ENCODE assay signal across 8 mouse cellular contexts in genomic region chr17:35164218-35164567, GRCm38 (mm10). TPM values are rescaled to one million over a fixed set of nuclear protein-coding genes. Genes with fewer than 3 reads are reported as not detected.
A peak's percentile ranks its signal among the peaks of the same experiment; 100 is the strongest.
DNase-seq lines count a peak whose midpoint lies in the region; ATAC-seq and TF ChIP-seq lines count a peak whose summit lies in the region.

No protein-coding gene starts in this region.

- H3K79me2 ChIP-seq in myocyte (ENCODE audit: control insufficient read depth, insufficient read depth), result peaks cover 58% of the 10 kb centered on the region

- peak overlapping the region; percentile 90 for H3K27ac ChIP-seq in kidney, embryonic 14.5 days (ENCODE audit: low read depth, low read length)
- peak overlapping the region; percentile 99 for H3K27ac ChIP-seq in embryonic facial prominence, embryonic 10.5 days (replicated peaks)
- peak overlapping the region; percentile 98 for H3K27ac ChIP-seq in kidney, postnatal 0 days

- peak overlapping the region; percentile 98 for H3K4me2 ChIP-seq in kidney, embryonic 14.5 days (replicated peaks; ENCODE audit: low read depth, low read length)
- peak overlapping the region; percentile 82 for H3K4me2 ChIP-seq in kidney, postnatal 0 days (ENCODE audit: low read length)
- H3K4me2 ChIP-seq in myocyte (ENCODE audit: low read depth), result peak overlapping the region; percentile 93

- H3K9ac ChIP-seq in kidney, embryonic 14.5 days (ENCODE audit: low read depth, low read length), result peak overlapping the region; percentile 97
- peak overlapping the region; percentile 99 for H3K9ac ChIP-seq in kidney, postnatal 0 days (ENCODE audit: low read depth, low read length)

- no peak for TF ChIP-seq POLR2A in myocyte (IDR thresholded peaks at IDR 0.05; ENCODE audit: insufficient read length, low read depth)

- TF ChIP-seq CTCF in kidney, postnatal 0 days (IDR thresholded peaks at IDR 0.05; ENCODE audit: low read depth), result no peak

- no peaks in the 10 kb centered on the region for H3K27me3 ChIP-seq in kidney, embryonic 14.5 days (ENCODE audit: control insufficient read depth, insufficient read depth, low read length)
- H3K27me3 ChIP-seq in embryonic facial prominence, embryonic 10.5 days (replicated peaks; ENCODE audit: low read depth, poor library complexity, severe bottlenecking), result no peaks in the 10 kb centered on the region
- no peaks in the 10 kb centered on the region for H3K27me3 ChIP-seq in kidney, postnatal 0 days (ENCODE audit: insufficient read depth, low read length)
- H3K27me3 ChIP-seq in myocyte (ENCODE audit: control insufficient read depth, insufficient read depth, insufficient read length), result no peaks in the 10 kb centered on the region

- H3K4me1 ChIP-seq in kidney, embryonic 14.5 days (ENCODE audit: control insufficient read depth, insufficient read depth, low read length), result peaks cover 20% of the 10 kb centered on the region; the same call in 1 of the 2 replicates
- peaks cover 34% of the 10 kb centered on the region for H3K4me1 ChIP-seq in embryonic facial prominence, embryonic 10.5 days
- H3K4me1 ChIP-seq in kidney, postnatal 0 days (replicated peaks; ENCODE audit: insufficient read depth, low read length), result peaks cover 23% of the 10 kb centered on the region; the same call in 1 of the 2 replicates

- no peaks in the 10 kb centered on the region for H3K9me3 ChIP-seq in kidney, embryonic 14.5 days (ENCODE audit: control insufficient read depth, low read length)
- no peaks in the 10 kb centered on the region for H3K9me3 ChIP-seq in embryonic facial prominence, embryonic 10.5 days
- H3K9me3 ChIP-seq in kidney, postnatal 0 days (replicated peaks; ENCODE audit: low read length), result no peaks in the 10 kb centered on the region

- 0% methylated on average over 21 of the region's 28 CpGs for whole genome bisulfite sequencing in kidney, embryonic 14.5 days
- WGBS in embryonic facial prominence, embryonic 10.5 days, result under 1% methylated on average over 28 of the region's 28 CpGs
- WGBS in kidney, postnatal 0 days, result under 1% methylated on average over 15 of the region's 28 CpGs

- intact Hi-C loops in gastrocnemius, postnatal 36 days (cut with DNase I), result no loop called here

- peak overlapping the region; percentile 55 for H3ac ChIP-seq in myocyte (ENCODE audit: control insufficient read depth, insufficient read length)

- H3K36me3 ChIP-seq in kidney, embryonic 14.5 days (ENCODE audit: control insufficient read depth, insufficient read depth, low read length), result peaks cover 35% of the 10 kb centered on the region
- peaks cover 38% of the 10 kb centered on the region for H3K36me3 ChIP-seq in embryonic facial prominence, embryonic 10.5 days (replicated peaks)
- peaks cover 29% of the 10 kb centered on the region for H3K36me3 ChIP-seq in kidney, postnatal 0 days (ENCODE audit: insufficient read depth, low read length)
- H3K36me3 ChIP-seq in myocyte (ENCODE audit: control insufficient read depth, insufficient read depth), result peaks cover 24% of the 10 kb centered on the region

- DNase-seq in kidney, adult 8-10 months, result no peak
- DNase-seq in embryonic facial prominence, embryonic 10.5 days (ENCODE audit: low spot score), result no peak
- DNase-seq in kidney, postnatal 0 days (ENCODE audit: low spot score), result peak; percentile 39
- DNase-seq in gastrocnemius, adult 18-20 months (ENCODE audit: low spot score), result no peak
- no peak for DNase-seq in gastrocnemius, postnatal 36 days
- DNase-seq in layer of hippocampus, adult 9-11 months, result no peak

- ATAC-seq in kidney, embryonic 14.5 days (ENCODE audit: low FRiP score, low TSS enrichment), result no peak
- ATAC-seq in kidney, postnatal 0 days (replicated peaks; ENCODE audit: low FRiP score, low read depth), result no peak

- H3K4me3 ChIP-seq in kidney, embryonic 14.5 days (ENCODE audit: low read length), result peak overlapping the region; percentile 87
- H3K4me3 ChIP-seq in embryonic facial prominence, embryonic 10.5 days, result peak overlapping the region; percentile 99
- H3K4me3 ChIP-seq in kidney, postnatal 0 days (replicated peaks; ENCODE audit: low read depth, low read length), result peak overlapping the region; percentile 100
- H3K4me3 ChIP-seq in myocyte, result peak overlapping the region; percentile 83

TF ChIP-seq in myocyte, 11 proteins besides CTCF, POLR2A, EP300 and RAD21:
- TF ChIP-seq MYOD1 (IDR thresholded peaks at IDR 0.05; ENCODE audit: control insufficient read depth in 1 of 3, insufficient read length in 2 of 3, low read depth in 2 of 3) (no peak), SRF (IDR thresholded peaks at IDR 0.05; ENCODE audit: control insufficient read depth, insufficient read length, low read depth) (no peak), CEBPB (IDR thresholded peaks at IDR 0.05; ENCODE audit: insufficient read depth, poor library complexity, severe bottlenecking) (no peak), POLR2AphosphoS2 (IDR thresholded peaks at IDR 0.05; ENCODE audit: insufficient read length, low read depth) (no peak), USF1 (IDR thresholded peaks at IDR 0.05; ENCODE audit: low read depth) (no peak), TCF3 (IDR thresholded peaks at IDR 0.05; ENCODE audit: insufficient read length, low read depth) (no peak), MAX (IDR thresholded peaks at IDR 0.05; ENCODE audit: low read depth) (no peak), TCF12 (IDR thresholded peaks at IDR 0.05; ENCODE audit: insufficient read depth, poor library complexity, severe bottlenecking) (no peak), REST (IDR thresholded peaks at IDR 0.05; ENCODE audit: insufficient read depth, insufficient read length) (no peak), MYOG (IDR thresholded peaks at IDR 0.05; ENCODE audit: control insufficient read depth in 1 of 3, insufficient read depth in 1 of 3, insufficient read length in 2 of 3, low read depth in 2 of 3) (no peak), E2F4 (IDR thresholded peaks at IDR 0.05; ENCODE audit: insufficient read depth) (no peak)
TF ChIP-seq in myocyte: peak in this region for 0.

RNA-seq across cellular contexts. Expression of gene Prrc2a, which starts 0.5 kb away (rescaled TPM):
- polyA plus RNA-seq in kidney, embryonic 14.5 days (2014; fragmentation: Nextera tagmentation; extraction: Ambion mirVana), result 248 and 262 TPM in 2 replicates
- 203 and 205 TPM in 2 replicates for polyA plus RNA-seq in embryonic facial prominence, embryonic 10.5 days (2016; fragmentation: Nextera tagmentation; extraction: Ambion mirVana)
- polyA plus RNA-seq in kidney, postnatal 0 days (2015; fragmentation: Nextera tagmentation; extraction: Ambion mirVana), result 79.2 and 94.5 TPM in 2 replicates
- 153 TPM for polyA plus RNA-seq in myocyte (2012; fragmentation: generic; extraction: Trizol)
- total RNA-seq in gastrocnemius, adult 18-20 months (2021), result 100 to 1,000 TPM; 102 to 111 TPM
- 10 to 100 TPM; 88.4 to 93.0 TPM for total RNA-seq in gastrocnemius, postnatal 36 days (2021)

RNA-seq across cellular contexts. Expression of gene Aif1, which starts 11.7 kb away (rescaled TPM):
- polyA plus RNA-seq in kidney, embryonic 14.5 days (2014; fragmentation: Nextera tagmentation; extraction: Ambion mirVana), result 9.7 and 10.9 TPM in 2 replicates
- 2.9 and 3.9 TPM in 2 replicates for polyA plus RNA-seq in embryonic facial prominence, embryonic 10.5 days (2016; fragmentation: Nextera tagmentation; extraction: Ambion mirVana)
- 13.1 and 14.8 TPM in 2 replicates for polyA plus RNA-seq in kidney, postnatal 0 days (2015; fragmentation: Nextera tagmentation; extraction: Ambion mirVana)
- not detected for polyA plus RNA-seq in myocyte (2012; fragmentation: generic; extraction: Trizol)
- total RNA-seq in gastrocnemius, adult 18-20 months (2021), result 1 to 10 TPM in 1 of 2 experiments, under 1 TPM in 1; 0.84 to 1.1 TPM
- under 1 TPM in 1 of 2 experiments, not detected in 1; 0.47 TPM for total RNA-seq in gastrocnemius, postnatal 36 days (2021)

RNA-seq across cellular contexts. Expression of gene Lst1, which starts 24.0 kb away (rescaled TPM):
- polyA plus RNA-seq in kidney, embryonic 14.5 days (2014; fragmentation: Nextera tagmentation; extraction: Ambion mirVana), result 12.2 and 15.9 TPM in 2 replicates
- 2.6 and 6.9 TPM in 2 replicates for polyA plus RNA-seq in embryonic facial prominence, embryonic 10.5 days (2016; fragmentation: Nextera tagmentation; extraction: Ambion mirVana)
- 11.4 and 15.0 TPM in 2 replicates for polyA plus RNA-seq in kidney, postnatal 0 days (2015; fragmentation: Nextera tagmentation; extraction: Ambion mirVana)
- 4.3 TPM for polyA plus RNA-seq in myocyte (2012; fragmentation: generic; extraction: Trizol)
- 1 to 10 TPM in 1 of 2 experiments, not detected in 1; 1.1 TPM for total RNA-seq in gastrocnemius, adult 18-20 months (2021)
- total RNA-seq in gastrocnemius, postnatal 36 days (2021), result 1 to 10 TPM in 1 of 2 experiments, under 1 TPM in 1; 0.74 to 1.5 TPM

RNA-seq across cellular contexts. Expression of gene Bag6, which starts 29.2 kb away (rescaled TPM):
- 82.6 and 99.0 TPM in 2 replicates for polyA plus RNA-seq in kidney, embryonic 14.5 days (2014; fragmentation: Nextera tagmentation; extraction: Ambion mirVana)
- polyA plus RNA-seq in embryonic facial prominence, embryonic 10.5 days (2016; fragmentation: Nextera tagmentation; extraction: Ambion mirVana), result 73.8 and 77.8 TPM in 2 replicates
- 46.0 and 50.2 TPM in 2 replicates for polyA plus RNA-seq in kidney, postnatal 0 days (2015; fragmentation: Nextera tagmentation; extraction: Ambion mirVana)
- polyA plus RNA-seq in myocyte (2012; fragmentation: generic; extraction: Trizol), result 271 TPM
- total RNA-seq in gastrocnemius, adult 18-20 months (2021), result 100 to 1,000 TPM; 233 to 265 TPM
- 100 to 1,000 TPM; 191 to 208 TPM for total RNA-seq in gastrocnemius, postnatal 36 days (2021)

RNA-seq across cellular contexts. Expression of gene Ltb, which starts 30.0 kb away (rescaled TPM):
- 0.34 and 1.4 TPM in 2 replicates for polyA plus RNA-seq in kidney, embryonic 14.5 days (2014; fragmentation: Nextera tagmentation; extraction: Ambion mirVana)
- 0.16 and 0.34 TPM in 2 replicates for polyA plus RNA-seq in embryonic facial prominence, embryonic 10.5 days (2016; fragmentation: Nextera tagmentation; extraction: Ambion mirVana)
- 0.98 and 1.0 TPM in 2 replicates for polyA plus RNA-seq in kidney, postnatal 0 days (2015; fragmentation: Nextera tagmentation; extraction: Ambion mirVana)
- polyA plus RNA-seq in myocyte (2012; fragmentation: generic; extraction: Trizol), result 0.05 TPM
- total RNA-seq in gastrocnemius, adult 18-20 months (2021), result under 1 TPM in 1 of 2 experiments, not detected in 1; 0.38 TPM
- under 1 TPM in 1 of 2 experiments, not detected in 1; 0.46 TPM for total RNA-seq in gastrocnemius, postnatal 36 days (2021)
